Comparison of ENCODE assay signal across 8 mouse cellular contexts in the genomic region with DNA sequence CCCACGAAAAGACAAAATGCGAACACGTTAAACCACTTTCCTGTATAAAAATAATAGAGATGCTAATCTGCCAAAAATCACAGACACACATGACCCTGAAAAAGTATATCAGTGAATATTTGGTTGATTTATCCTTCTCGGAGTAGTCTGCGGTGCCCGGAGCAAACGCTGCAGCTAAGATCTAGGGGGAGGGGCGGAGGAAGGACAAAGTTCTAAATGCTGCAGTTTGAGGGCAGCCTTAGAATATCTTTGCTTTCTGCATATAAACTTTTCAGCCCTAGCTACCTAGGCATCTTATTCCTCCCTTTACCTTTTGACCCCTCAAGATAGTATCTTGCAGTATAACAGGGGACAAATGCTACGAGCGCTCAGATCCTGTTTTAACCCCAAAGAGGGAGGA. TPM values are rescaled to one million over a fixed set of nuclear protein-coding genes. Genes with fewer than 3 reads are reported as not detected.
DNase-seq lines count a peak whose midpoint lies in the region; ATAC-seq and TF ChIP-seq lines count a peak whose summit lies in the region.

No protein-coding gene starts in this region.

- H3K9me3 ChIP-seq in liver, embryonic 15.5 days (replicated peaks): no peaks in the 10 kb centered on the region
- no peaks in the 10 kb centered on the region for H3K9me3 ChIP-seq in liver, embryonic 11.5 days (ENCODE audit: control insufficient read depth, low read length)
- no peaks in the 10 kb centered on the region for H3K9me3 ChIP-seq in hindbrain, embryonic 12.5 days (replicated peaks)
- H3K9me3 ChIP-seq in kidney, embryonic 15.5 days (replicated peaks): no peaks in the 10 kb centered on the region

- H3K4me1 ChIP-seq in liver, embryonic 15.5 days (replicated peaks): peaks cover 13% of the 10 kb centered on the region; the same call in 1 of the 2 replicates
- H3K4me1 ChIP-seq in liver, embryonic 11.5 days (replicated peaks; ENCODE audit: control insufficient read depth, insufficient read depth, low read length): no peaks in the 10 kb centered on the region; the same call in 1 of the 2 replicates
- H3K4me1 ChIP-seq in cortical plate, adult 2 months (ENCODE audit: control insufficient read depth, insufficient read depth, low read length): no peaks in the 10 kb centered on the region
- peaks cover 22% of the 10 kb centered on the region for H3K4me1 ChIP-seq in hindbrain, embryonic 12.5 days
- peaks cover 37% of the 10 kb centered on the region for H3K4me1 ChIP-seq in kidney, embryonic 15.5 days

- H3K4me3 ChIP-seq in liver, embryonic 15.5 days (replicated peaks): peak overlapping the region; percentile 48
- H3K4me3 ChIP-seq in liver, embryonic 11.5 days (ENCODE audit: low read depth, low read length): no peak overlapping the region
- peak overlapping the region; percentile 55 for H3K4me3 ChIP-seq in cortical plate, adult 2 months (ENCODE audit: insufficient read depth, low read length)
- peak overlapping the region; percentile 44 for H3K4me3 ChIP-seq in hindbrain, embryonic 12.5 days
- no peak overlapping the region for H3K4me3 ChIP-seq in kidney, embryonic 15.5 days (replicated peaks)

- peak overlapping the region; percentile 29; the same call in 1 of the 2 replicates for H3K27ac ChIP-seq in liver, embryonic 15.5 days (replicated peaks)
- H3K27ac ChIP-seq in liver, embryonic 11.5 days (ENCODE audit: low read depth, low read length): no peak overlapping the region
- H3K27ac ChIP-seq in cortical plate, adult 2 months (ENCODE audit: insufficient read depth, low read length): peak overlapping the region; percentile 82
- H3K27ac ChIP-seq in hindbrain, embryonic 12.5 days: peak overlapping the region; percentile 95
- no peak overlapping the region for H3K27ac ChIP-seq in kidney, embryonic 15.5 days

- TF ChIP-seq POLR2A in cortical plate, adult 2 months (IDR thresholded peaks at IDR 0.05; ENCODE audit: extremely low read depth, insufficient read depth, low read length): no peak

- DNase-seq in liver, embryonic 11.5 days (ENCODE audit: low spot score): no peak
- DNase-seq in naive thymus-derived CD4-positive, alpha-beta T cell, adult 2 months (ENCODE audit: low read depth): peak; percentile 14
- no peak for DNase-seq in layer of hippocampus, postnatal 36 days

- TF ChIP-seq CTCF in cortical plate, adult 2 months (IDR thresholded peaks at IDR 0.05; ENCODE audit: extremely low read depth, insufficient read depth, low read length): no peak

- peaks cover 94% of the 10 kb centered on the region for H3K27me3 ChIP-seq in liver, embryonic 15.5 days
- peaks cover 89% of the 10 kb centered on the region for H3K27me3 ChIP-seq in liver, embryonic 11.5 days (replicated peaks; ENCODE audit: control insufficient read depth, insufficient read depth, low read length)
- peaks cover 68% of the 10 kb centered on the region for H3K27me3 ChIP-seq in hindbrain, embryonic 12.5 days
- H3K27me3 ChIP-seq in kidney, embryonic 15.5 days: peaks cover 96% of the 10 kb centered on the region

- H3K4me2 ChIP-seq in liver, embryonic 15.5 days: no peak overlapping the region
- H3K4me2 ChIP-seq in liver, embryonic 11.5 days: no peak overlapping the region
- peak overlapping the region; percentile 79; the same call in 1 of the 2 replicates for H3K4me2 ChIP-seq in hindbrain, embryonic 12.5 days (replicated peaks)
- no peak overlapping the region for H3K4me2 ChIP-seq in kidney, embryonic 15.5 days

- WGBS in liver, embryonic 15.5 days (ENCODE audit: insufficient replicate concordance): under 1% methylated on average over 10 of the region's 10 CpGs
- WGBS in liver, embryonic 11.5 days: 2% methylated on average over 10 of the region's 10 CpGs
- under 1% methylated on average over 10 of the region's 10 CpGs for WGBS in hindbrain, embryonic 12.5 days
- WGBS in kidney, embryonic 15.5 days: under 1% methylated on average over 10 of the region's 10 CpGs

- no peak for ATAC-seq in liver, embryonic 15.5 days (ENCODE audit: insufficient read depth)
- no peak for ATAC-seq in liver, embryonic 11.5 days (replicated peaks; ENCODE audit: low FRiP score)
- ATAC-seq in hindbrain, embryonic 12.5 days (ENCODE audit: low FRiP score): no peak
- no peak for ATAC-seq in megakaryocyte progenitor cell, adult 5-6 weeks (replicated peaks; ENCODE audit: poor library complexity)
- ATAC-seq in kidney, embryonic 15.5 days (replicated peaks; ENCODE audit: low FRiP score): no peak

- 0 out of 2 replicates have a peak overlapping the region, but pooled peaks have one; percentile 27 for H3K9ac ChIP-seq in liver, embryonic 15.5 days
- H3K9ac ChIP-seq in liver, embryonic 11.5 days (ENCODE audit: low read depth, low read length): no peak overlapping the region
- peak overlapping the region; percentile 77 for H3K9ac ChIP-seq in hindbrain, embryonic 12.5 days
- H3K9ac ChIP-seq in kidney, embryonic 15.5 days: no peak overlapping the region

- no peaks in the 10 kb centered on the region for H3K36me3 ChIP-seq in liver, embryonic 15.5 days (replicated peaks)
- H3K36me3 ChIP-seq in liver, embryonic 11.5 days (ENCODE audit: control insufficient read depth, insufficient read depth, low read length): no peaks in the 10 kb centered on the region
- H3K36me3 ChIP-seq in hindbrain, embryonic 12.5 days: no peaks in the 10 kb centered on the region
- no peaks in the 10 kb centered on the region for H3K36me3 ChIP-seq in kidney, embryonic 15.5 days

RNA-seq across cellular contexts. Expression of a gene that starts 1.4 kb away (rescaled TPM):
- 51.6 and 54.6 TPM in 2 replicates for polyA plus RNA-seq in liver, embryonic 15.5 days (2015; fragmentation: Nextera tagmentation; extraction: Ambion mirVana)
- polyA plus RNA-seq in liver, embryonic 11.5 days (2014; fragmentation: Nextera tagmentation; extraction: Ambion mirVana): 6.4 and 6.9 TPM in 2 replicates
- polyA plus RNA-seq in cortical plate, adult 2 months (2012; rRNA removed): 251 and 304 TPM in 2 replicates
- polyA plus RNA-seq in hindbrain, embryonic 12.5 days (2016; fragmentation: Nextera tagmentation; extraction: Ambion mirVana): 43.8 and 47.0 TPM in 2 replicates
- total RNA-seq in megakaryocyte progenitor cell, adult 5-6 weeks (2015): not detected in 2 replicates
- not detected in 2 replicates for total RNA-seq in megakaryocyte progenitor cell, adult 5-6 weeks (2017)
- 100 to 1,000 TPM; 285 to 286 TPM for total RNA-seq in layer of hippocampus, postnatal 36 days (2021)
- polyA plus RNA-seq in kidney, embryonic 15.5 days (2015; fragmentation: Nextera tagmentation; extraction: Ambion mirVana): 1.9 and 2.1 TPM in 2 replicates

Comparison
In these comparisons a context has a peak if more than half of its experiments do, and no peak if none do; other contexts are left out.
1. H3K27ac ChIP-seq: peak in liver, embryonic 15.5 days (single experiment), cortical plate, adult 2 months (single experiment) and hindbrain, embryonic 12.5 days (single experiment); none in liver, embryonic 11.5 days (single experiment) and kidney, embryonic 15.5 days (single experiment).
2. H3K4me3 ChIP-seq: peak in liver, embryonic 15.5 days (single experiment), cortical plate, adult 2 months (single experiment) and hindbrain, embryonic 12.5 days (single experiment); none in liver, embryonic 11.5 days (single experiment) and kidney, embryonic 15.5 days (single experiment).
3. H3K9ac ChIP-seq: peak in liver, embryonic 15.5 days (single experiment) and hindbrain, embryonic 12.5 days (single experiment); none in liver, embryonic 11.5 days (single experiment) and kidney, embryonic 15.5 days (single experiment).